Mouse (Mus musculus) retina, postnatal 1 day (tissue): ENCODE measurements around the gene Rtl6.

ENCODE experiments used
- DNase-seq: peaks from one replicate; pipeline ENCODE4 v3.0.0-alpha.2; 2012

Rtl6 gene

GRCm38 (mm10) chr15:84557189-84557921 lies at the start of gene Rtl6:
Gene Rtl6 (minus strand): TSS chr15:84557823.
- DNase-seq: peak; percentile 97

GRCm38 (mm10) chr15:84603267-84603963 lies 45.8 kb upstream of the Rtl6 start:
- DNase-seq: no peak

GRCm38 (mm10) chr15:84600977-84601595 lies 43.5 kb upstream of the Rtl6 start:
- DNase-seq: peak; percentile 9

GRCm38 (mm10) chr15:84598911-84599310 lies 41.3 kb upstream of the Rtl6 start:
- no peak for DNase-seq

- no peak for DNase-seq
Measured at GRCm38 (mm10) chr15:84597816-84598215, 40.2 kb upstream of the Rtl6 start.

- DNase-seq: peak; percentile 9
Measured at GRCm38 (mm10) chr15:84597021-84597420, 39.4 kb upstream of the Rtl6 start.

GRCm38 (mm10) chr15:84595241-84595945 lies 37.8 kb upstream of the Rtl6 start:
- DNase-seq: no peak

GRCm38 (mm10) chr15:84593514-84593913 lies 35.9 kb upstream of the Rtl6 start:
- peak; percentile 56 for DNase-seq

GRCm38 (mm10) chr15:84592240-84592639 lies 34.6 kb upstream of the Rtl6 start:
- DNase-seq: peak; percentile 47

- DNase-seq: peak; percentile 56
Measured at GRCm38 (mm10) chr15:84591573-84592139, 34.0 kb upstream of the Rtl6 start.

GRCm38 (mm10) chr15:84588371-84588821 lies 30.8 kb upstream of the Rtl6 start:
- peak; percentile 9 for DNase-seq

- DNase-seq: no peak
Measured at GRCm38 (mm10) chr15:84578607-84579006, 21.0 kb upstream of the Rtl6 start.

- DNase-seq: no peak
Measured at GRCm38 (mm10) chr15:84577019-84577418, 19.4 kb upstream of the Rtl6 start.

GRCm38 (mm10) chr15:84566568-84567110 lies 9.0 kb upstream of the Rtl6 start:
- no peak for DNase-seq

GRCm38 (mm10) chr15:84561501-84561900 lies 3.9 kb upstream of the Rtl6 start:
- no peak for DNase-seq

GRCm38 (mm10) chr15:84556674-84557073 lies 949 bp downstream of the Rtl6 start:
- DNase-seq: peak; percentile 6

- no peak for DNase-seq
Measured at GRCm38 (mm10) chr15:84551065-84551464, 6.6 kb downstream of the Rtl6 start.

- no peak for DNase-seq
Measured at GRCm38 (mm10) chr15:84549291-84549797, 8.3 kb downstream of the Rtl6 start.

GRCm38 (mm10) chr15:84546028-84546427 lies 11.6 kb downstream of the Rtl6 start:
- DNase-seq: no peak

GRCm38 (mm10) chr15:84541175-84541574 lies 16.4 kb downstream of the Rtl6 start:
- no peak for DNase-seq

GRCm38 (mm10) chr15:84538974-84539588 lies 18.5 kb downstream of the Rtl6 start:
- no peak for DNase-seq

GRCm38 (mm10) chr15:84537117-84537516 lies 20.5 kb downstream of the Rtl6 start:
- no peak for DNase-seq
